Mouse (Mus musculus) urinary bladder, postnatal 0 days (tissue): ENCODE measurements around the gene C8g. TPM values are rescaled to one million over a fixed set of nuclear protein-coding genes. Genes with fewer than 3 reads are reported as not detected.

Source experiments
- polyA plus RNA-seq: library from polyadenylated mRNA; unstranded; fragments of >200 nt; fragmentation: Nextera tagmentation; extraction: Ambion mirVana; gene quantifications from 2 replicates; pipeline ENCODE4 v1.2.1, GENCODE M21; 2015

C8g gene
- 1.8 and 3.6 TPM in 2 replicates for polyA plus RNA-seq

GRCm38 (mm10) chr2:25501593-25502486 lies at the start of gene C8g:
TSS of gene C8g (minus strand) at chr2:25501719.

DNA sequence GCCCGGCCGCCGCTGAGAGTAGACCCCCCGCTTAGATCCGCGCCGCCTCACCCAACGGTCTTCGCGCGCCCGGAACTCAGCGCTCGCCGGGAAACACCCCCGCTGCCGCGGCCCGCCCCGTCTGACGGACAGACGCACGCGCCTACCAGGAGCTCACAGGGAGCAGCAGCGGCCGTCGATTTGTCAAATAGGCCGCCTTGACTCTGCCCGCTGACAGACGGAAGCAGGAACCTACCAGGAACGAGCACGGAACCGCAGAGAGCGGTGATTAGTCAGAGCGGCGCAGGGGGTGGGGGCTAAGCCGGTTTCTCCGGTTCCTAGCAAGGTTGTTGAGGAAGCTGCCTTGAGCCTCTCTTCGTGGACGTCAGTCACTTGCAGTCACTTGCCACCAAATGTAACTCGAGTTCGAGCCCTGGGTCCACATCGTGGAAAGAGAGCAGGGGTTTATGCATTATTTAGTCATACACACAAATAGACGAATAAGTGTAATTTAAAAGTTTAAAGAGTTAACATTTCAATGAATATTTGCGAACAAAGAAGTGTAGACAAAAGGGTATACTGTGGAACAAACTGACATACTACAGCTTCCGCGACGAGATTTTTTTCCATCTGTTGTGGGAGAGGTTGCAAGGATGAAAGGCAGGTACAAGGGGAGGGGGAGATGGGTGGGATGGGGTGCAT lies 45.4 kb upstream of the C8g start, which contains the start of gene Traf2:
Traf2 (minus strand) TSS at position 130 of the 681 bp plus-strand sequence.

DNA sequence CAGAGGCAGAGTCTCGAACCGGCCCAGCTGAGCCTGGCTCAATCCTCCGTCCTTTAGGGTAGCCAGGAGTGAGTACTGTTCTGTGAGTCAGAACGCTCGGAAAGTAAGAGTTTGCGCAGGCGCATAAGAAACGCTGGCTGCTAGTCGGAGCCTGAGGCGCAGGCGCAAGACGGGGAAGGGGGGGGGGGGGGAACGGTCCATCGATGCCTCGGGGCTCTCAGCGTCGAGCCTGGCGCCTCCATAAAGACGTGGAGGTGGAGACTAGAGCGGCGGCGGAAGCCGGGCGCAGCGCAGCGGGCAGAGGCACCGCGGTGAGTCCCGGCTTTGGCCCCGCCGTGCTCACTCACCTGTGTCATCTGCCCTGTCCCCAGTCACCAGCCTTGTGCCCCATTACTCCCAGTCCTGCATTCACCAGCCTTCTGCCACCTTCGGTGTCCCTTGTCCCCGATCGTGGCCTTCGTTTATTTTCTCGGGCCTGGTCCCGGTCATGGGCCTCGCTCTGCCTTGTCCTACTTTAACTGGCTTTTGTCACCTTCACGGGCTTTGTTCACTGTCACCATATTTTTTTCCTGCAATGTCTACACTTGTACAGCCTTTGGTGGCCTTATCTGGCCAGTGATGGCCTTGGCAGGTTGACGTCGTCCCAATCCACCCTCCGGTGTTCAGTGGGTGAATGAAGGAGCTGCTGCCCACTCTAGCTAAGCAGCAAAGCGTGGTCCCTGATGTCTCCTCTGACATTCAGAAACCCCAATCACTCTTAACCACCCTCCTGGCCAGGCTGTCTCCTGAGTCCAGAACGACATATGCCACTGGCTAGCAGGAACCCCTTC lies 728 bp downstream of the C8g start, which contains the start of gene Fbxw5:
Fbxw5 (plus strand) TSS at position 175 of the 830 bp plus-strand sequence.

DNA sequence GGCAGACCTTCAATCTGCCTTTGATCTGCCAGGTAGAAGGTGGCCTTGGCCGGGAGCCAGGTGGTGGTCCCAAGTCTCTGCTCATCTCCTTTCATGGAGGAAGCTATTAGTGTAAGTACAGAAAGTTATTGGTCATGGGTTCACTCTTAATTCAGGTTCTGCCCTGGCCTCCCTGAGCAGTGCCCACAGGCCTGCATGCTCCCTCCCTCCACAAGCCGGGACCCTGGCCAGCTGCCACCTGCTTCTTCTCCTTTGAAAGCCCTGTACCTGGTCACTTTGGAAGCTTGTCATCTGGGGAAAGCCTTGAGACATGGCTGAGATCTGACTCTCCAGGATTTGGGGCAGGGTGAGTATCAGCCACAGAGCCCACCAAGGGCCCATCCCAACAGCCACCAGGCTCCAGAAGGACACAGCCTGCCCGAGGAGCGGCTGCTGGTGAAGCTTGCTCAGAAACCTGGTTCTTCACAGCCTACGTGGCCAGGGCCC lies 8.0 kb downstream of the C8g start, which contains the start of gene Lcn12:
Lcn12 (minus strand) TSS at position 436 of the 486 bp plus-strand sequence.

GRCm38 (mm10) chr2:25469969-25470368 lies 31.6 kb downstream of the C8g start, which contains the start of gene Ptgds:
TSS of gene Ptgds (minus strand) at chr2:25470046.

GRCm38 (mm10) chr2:25460551-25461309 lies 40.8 kb downstream of the C8g start, which contains the start of gene Paxx:
TSS of gene Paxx (minus strand) at chr2:25461094.

DNA sequence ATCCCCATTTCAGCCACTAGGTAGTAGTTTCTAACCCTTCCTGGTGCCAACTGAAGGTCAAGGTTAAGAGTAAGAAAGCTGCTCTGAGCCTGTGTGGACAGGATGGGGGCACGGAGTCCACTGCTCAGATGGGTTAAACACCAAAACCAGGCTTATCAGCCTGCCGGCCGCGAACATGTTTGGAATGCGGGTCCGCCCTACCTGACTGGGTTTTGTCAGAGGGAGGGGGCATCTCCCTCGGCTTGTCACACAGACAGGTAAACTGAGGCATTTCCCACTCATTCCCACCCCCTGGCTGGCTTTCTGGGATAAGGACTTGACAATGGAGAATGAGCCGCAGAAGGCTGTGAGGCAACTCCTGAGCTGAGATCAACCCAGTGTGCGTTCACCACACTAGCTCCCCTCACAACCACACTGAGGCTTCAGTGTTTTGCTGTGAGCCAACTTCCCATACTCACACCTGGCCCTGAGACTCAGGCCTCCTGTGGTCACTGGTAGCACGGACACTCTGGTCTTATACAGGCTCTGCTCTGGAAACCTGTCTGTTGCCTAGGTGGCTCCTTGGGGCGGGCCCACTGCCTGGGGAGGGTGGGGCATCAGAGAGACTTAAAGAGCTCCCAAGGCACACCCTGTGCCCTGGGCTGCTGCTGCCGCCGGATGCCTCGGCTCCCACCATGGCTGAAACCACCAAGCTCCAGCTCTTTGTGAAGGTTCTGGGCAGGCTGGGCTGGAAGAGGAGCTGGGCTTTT lies 45.1 kb downstream of the C8g start, which contains the start of gene Clic3:
Clic3 (plus strand) TSS at position 634 of the 749 bp plus-strand sequence.

Other genes with a start within 250 kb of the C8g start
- gene Tmem203, start 246.3 kb downstream of the C8g start, polyA plus RNA-seq, result 35.6 and 37.6 TPM in 2 replicates
- gene Tprn, start 239.1 kb downstream of the C8g start, polyA plus RNA-seq, result 6.5 and 7.2 TPM in 2 replicates
- gene Ssna1, start 229.3 kb downstream of the C8g start, polyA plus RNA-seq, result 137 and 141 TPM in 2 replicates
- 88.7 and 91.4 TPM in 2 replicates for gene Anapc2, start 229.2 kb downstream of the C8g start, polyA plus RNA-seq
- not detected in 2 replicates for gene Tmem210, start 213.6 kb downstream of the C8g start, polyA plus RNA-seq
- 0.97 and 0.98 TPM in 2 replicates for gene Lrrc26, start 211.8 kb downstream of the C8g start, polyA plus RNA-seq
- 2.3 and 3.2 TPM in 2 replicates for gene Grin1, start 182.5 kb downstream of the C8g start, polyA plus RNA-seq
- gene Man1b1, start 169.4 kb downstream of the C8g start, polyA plus RNA-seq, result 32.5 and 37.0 TPM in 2 replicates
- 13.1 and 14.8 TPM in 2 replicates for gene Dpp7, start 145.4 kb downstream of the C8g start, polyA plus RNA-seq
- 34.1 and 37.0 TPM in 2 replicates for gene Uap1l1, start 136.0 kb downstream of the C8g start, polyA plus RNA-seq
- gene Sapcd2, start 129.4 kb downstream of the C8g start, polyA plus RNA-seq, result 5.6 and 5.9 TPM in 2 replicates
- 38.2 and 39.1 TPM in 2 replicates for gene Entpd2, start 105.8 kb downstream of the C8g start, polyA plus RNA-seq
- 58.9 and 59.9 TPM in 2 replicates for gene Npdc1, start 102.4 kb downstream of the C8g start, polyA plus RNA-seq
- gene Fut7, start 78.5 kb downstream of the C8g start, polyA plus RNA-seq, result 0.08 TPM in 1 of 2 replicates, not detected in the other
- gene Abca2, start 73.0 kb downstream of the C8g start, polyA plus RNA-seq, result 1.5 and 1.6 TPM in 2 replicates
- 10.4 and 12.0 TPM in 2 replicates for gene Clic3, start 44.9 kb downstream of the C8g start, polyA plus RNA-seq
- 34.9 and 35.2 TPM in 2 replicates for gene Paxx, start 40.6 kb downstream of the C8g start, polyA plus RNA-seq
- 0.47 and 0.68 TPM in 2 replicates for gene Ptgds, start 31.7 kb downstream of the C8g start, polyA plus RNA-seq
- not detected in 2 replicates for gene Lcn12, start 7.8 kb downstream of the C8g start, polyA plus RNA-seq
- 68.9 and 70.0 TPM in 2 replicates for gene Fbxw5, start 969 bp downstream of the C8g start, polyA plus RNA-seq
- gene Traf2, start 45.2 kb upstream of the C8g start, polyA plus RNA-seq, result 15.1 and 15.8 TPM in 2 replicates
- 285 and 297 TPM in 2 replicates for gene Edf1, start 56.1 kb upstream of the C8g start, polyA plus RNA-seq
- 0.19 and 1.1 TPM in 2 replicates for gene Mamdc4, start 73.1 kb upstream of the C8g start, polyA plus RNA-seq
- 78.4 and 95.7 TPM in 2 replicates for gene Phpt1, start 73.5 kb upstream of the C8g start, polyA plus RNA-seq
- gene Ajm1, start 80.0 kb upstream of the C8g start, polyA plus RNA-seq, result 0.05 TPM in 1 of 2 replicates, not detected in the other
- 31.5 and 33.2 TPM in 2 replicates for gene Rabl6, start 106.8 kb upstream of the C8g start, polyA plus RNA-seq
- gene Ccdc183, start 116.0 kb upstream of the C8g start, polyA plus RNA-seq, result 0.23 and 0.37 TPM in 2 replicates
- 61.4 and 62.3 TPM in 2 replicates for gene Tmem141, start 120.3 kb upstream of the C8g start, polyA plus RNA-seq
- 55.5 and 333 TPM in 2 replicates for gene Fcna, start 126.3 kb upstream of the C8g start, polyA plus RNA-seq
- 1.5 and 2.1 TPM in 2 replicates for gene Lcn8, start 151.4 kb upstream of the C8g start, polyA plus RNA-seq
- not detected in 2 replicates for gene Lcn5, start 156.2 kb upstream of the C8g start, polyA plus RNA-seq
- gene Lcn6, start 175.1 kb upstream of the C8g start, polyA plus RNA-seq, result 0.34 and 0.50 TPM in 2 replicates
- gene Lcn10, start 181.0 kb upstream of the C8g start, polyA plus RNA-seq, result 0.57 and 0.71 TPM in 2 replicates
- gene Obp2a, start 198.3 kb upstream of the C8g start, polyA plus RNA-seq, result not detected in 2 replicates
- gene Bmyc, start 205.0 kb upstream of the C8g start, polyA plus RNA-seq, result 61.4 and 71.3 TPM in 2 replicates
- not detected in 2 replicates for gene Obp2b, start 235.3 kb upstream of the C8g start, polyA plus RNA-seq